Mouse (Mus musculus) intestine, postnatal 0 days (tissue): Measurements from ENCODE around the gene Mettl14. TPM values are rescaled to one million over a fixed set of nuclear protein-coding genes. Genes with fewer than 3 reads are reported as not detected.
A peak's percentile ranks its signal among the peaks of the same experiment; 100 is the strongest.
"Not testable (repeated sequence)": the region's sequence is repeated elsewhere in the genome, so short reads cannot be mapped to it uniquely, and the experiment has no call there.

Source experiments
- ATAC-seq: fragments of 200-750 bp; cut with Nextera tagmentation; 2 replicates; pipeline ENCODE4 v1.8.0; 2017; ENCODE audit warnings: mild to moderate bottlenecking, moderate TSS enrichment, moderate library complexity
- H3K27ac ChIP-seq: fragments of 300-500 bp; sonication (generic); 2 replicates; pipeline ENCODE4 v1.5.1; 2014; ENCODE audit warnings: mild to moderate bottlenecking, low read depth, low read length, moderate library complexity
- H3K27me3 ChIP-seq: fragments of 300-500 bp; sonication (generic); replicated peaks from 2 replicates; pipeline ENCODE4 v1.6.1; 2014; ENCODE audit warnings: low read length, mixed read lengths; ENCODE audit not compliant: control insufficient read depth, insufficient read depth
- H3K36me3 ChIP-seq: fragments of 300-500 bp; sonication (generic); 2 replicates; pipeline ENCODE4 v1.6.1; 2014; ENCODE audit warnings: mild to moderate bottlenecking, moderate library complexity; ENCODE audit not compliant: control insufficient read depth, insufficient read depth
- H3K4me1 ChIP-seq: fragments of 300-500 bp; sonication (generic); replicated peaks from 2 replicates; pipeline ENCODE4 v1.6.1; 2014; ENCODE audit warnings: antibody characterized with exemption, low read length, mixed read lengths; ENCODE audit not compliant: control insufficient read depth, insufficient read depth
- H3K4me2 ChIP-seq: fragments of 300-500 bp; sonication (generic); replicated peaks from 2 replicates; pipeline ENCODE4 v1.6.1; 2014; ENCODE audit warnings: low read depth, mild to moderate bottlenecking, moderate library complexity
- H3K4me3 ChIP-seq: fragments of 300-500 bp; sonication (generic); 2 replicates; pipeline ENCODE4 v1.5.1; 2014; ENCODE audit warnings: low read depth, low read length
- H3K9ac ChIP-seq: fragments of 300-500 bp; sonication (generic); 2 replicates; pipeline ENCODE4 v1.6.1; 2014; ENCODE audit warnings: mild to moderate bottlenecking, low read depth, low read length
- H3K9me3 ChIP-seq: fragments of 300-500 bp; sonication (generic); 2 replicates; pipeline ENCODE4 v1.6.1; 2016; ENCODE audit warnings: mixed run types; ENCODE audit not compliant: control insufficient read depth
- CTCF ChIP-seq: sonication (generic); IDR thresholded peaks from 2 replicates; pipeline ENCODE4 v1.5.1; 2016; ENCODE audit warnings: low read depth, mild to moderate bottlenecking, control low read depth, antibody characterized with exemption, moderate library complexity
- WGBS: fragments of 180-500 bp; shearing (Covaris S2); extraction: QIAGEN DNeasy Blood & Tissue Kit; methylation state at CpG from one replicate; pipeline ENCODE4 v1.1.7; 2014; 5-methylcytosine and 5-hydroxymethylcytosine counted together
- polyA plus RNA-seq: library from polyadenylated mRNA; unstranded; fragments of >200 nt; fragmentation: Nextera tagmentation; extraction: Ambion mirVana; gene quantifications from 2 replicates; pipeline ENCODE4 v1.2.1, GENCODE M21; 2015

Mettl14 gene
- polyA plus RNA-seq, 1 experiment from 2014 or later: 11.1 TPM

DNA sequence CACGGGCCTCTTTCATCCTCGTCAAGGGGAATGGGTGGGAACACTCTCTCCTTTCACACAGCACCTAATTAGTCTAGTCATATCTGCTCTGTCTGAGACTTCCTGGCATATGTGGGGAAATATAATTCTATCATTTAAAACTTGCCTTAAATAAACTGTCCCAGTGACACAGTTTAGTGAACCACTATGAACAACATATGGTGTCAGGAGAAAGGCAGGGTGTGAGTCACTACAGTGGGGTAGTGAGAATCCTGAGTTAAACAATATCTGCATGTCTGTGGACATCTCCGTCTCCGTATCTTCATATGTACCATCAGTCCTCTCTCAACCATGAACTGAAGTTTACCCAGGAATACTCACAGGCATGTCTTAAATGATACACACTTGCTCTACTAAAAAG is 5.3 kb upstream of the Mettl14 start:
- H3K36me3 ChIP-seq: no peaks in the 10 kb centered on the region
- H3K9me3 ChIP-seq: no peaks in the 10 kb centered on the region
- no peaks in the 10 kb centered on the region for H3K4me1 ChIP-seq
- no peak overlapping the region for H3K27ac ChIP-seq
- H3K9ac ChIP-seq: no peak overlapping the region
- 75% methylated on average over 4 of the region's 4 CpGs for WGBS
- ATAC-seq: no peak
- no peak overlapping the region for H3K4me2 ChIP-seq
- H3K4me3 ChIP-seq: no peak overlapping the region
- H3K27me3 ChIP-seq: no peaks in the 10 kb centered on the region
- no peak for TF ChIP-seq CTCF

DNA sequence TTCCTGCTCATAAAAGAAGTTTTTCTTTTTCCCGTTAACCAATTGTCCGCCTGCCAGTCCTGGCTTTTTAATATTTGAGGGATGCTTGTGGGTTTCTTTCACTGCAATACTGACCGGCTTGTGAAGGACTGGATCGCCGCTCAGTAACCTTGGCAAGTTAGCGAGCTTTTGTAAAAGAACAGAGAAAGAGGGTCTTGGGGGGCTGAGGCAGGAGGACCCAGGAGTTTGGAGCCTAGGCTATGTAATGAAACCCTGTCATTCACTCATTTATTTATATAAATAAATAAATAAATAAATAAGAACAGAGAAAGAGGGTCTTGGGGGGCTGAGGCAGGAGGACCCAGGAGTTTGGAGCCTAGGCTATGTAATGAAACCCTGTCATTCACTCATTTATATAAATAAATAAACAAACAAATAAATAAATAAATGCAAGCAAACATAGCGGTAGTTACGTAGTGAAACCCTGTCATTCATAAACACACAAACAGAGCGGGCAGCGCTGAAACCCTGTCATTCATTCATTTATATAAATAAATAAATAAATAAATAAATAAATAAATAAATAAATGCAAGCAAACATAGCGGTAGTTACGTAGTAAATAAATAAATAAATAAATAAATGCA is 361 bp upstream of the Mettl14 start:
- peak; percentile 41; the same call in 1 of the 2 replicates for ATAC-seq
- H3K27ac ChIP-seq, H3K9ac ChIP-seq, H3K36me3 ChIP-seq, H3K27me3 ChIP-seq, H3K4me1 ChIP-seq, H3K9me3 ChIP-seq: not testable (repeated sequence)
- 19% methylated on average over 12 of the region's 12 CpGs for WGBS
- Histone ChIP-seq H3K4me3 (peak overlapping the region; percentile 63), H3K4me2 (peak overlapping the region; percentile 65)

DNA sequence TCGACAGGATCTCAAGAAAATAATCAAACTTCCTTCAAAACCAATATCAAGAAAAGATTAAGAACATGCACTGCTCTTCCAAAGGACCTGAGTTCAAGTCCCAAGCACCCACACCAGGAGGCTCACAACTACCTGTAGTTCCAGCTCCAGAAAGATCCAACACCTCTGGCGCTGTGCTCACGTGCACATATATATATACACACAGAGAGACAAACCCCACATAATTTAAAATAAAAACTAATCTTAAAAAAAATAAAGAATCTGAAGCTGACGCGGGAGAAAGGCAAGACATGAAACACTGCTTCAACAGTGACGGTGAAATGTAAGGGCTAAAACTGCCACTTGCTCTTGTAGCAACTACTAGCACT is 806 bp downstream of the Mettl14 start:
- 0 out of 2 replicates have a peak, but pooled peaks have one; percentile 1 for ATAC-seq
- peak overlapping the region; percentile 85 for H3K27ac ChIP-seq
- 7% methylated on average over 6 of the region's 6 CpGs for WGBS
- TF ChIP-seq CTCF: no peak
- H3K9me3 ChIP-seq: no peaks in the 10 kb centered on the region
- peak overlapping the region; percentile 66 for H3K9ac ChIP-seq
- H3K4me1 ChIP-seq: 0 out of 2 replicates have a peak, but pooled peaks cover 3% of the 10 kb centered on the region
- H3K36me3 ChIP-seq: peaks cover 16% of the 10 kb centered on the region
- H3K4me2 ChIP-seq: peak overlapping the region; percentile 78
- H3K4me3 ChIP-seq: peak overlapping the region; percentile 63
- no peaks in the 10 kb centered on the region for H3K27me3 ChIP-seq

DNA sequence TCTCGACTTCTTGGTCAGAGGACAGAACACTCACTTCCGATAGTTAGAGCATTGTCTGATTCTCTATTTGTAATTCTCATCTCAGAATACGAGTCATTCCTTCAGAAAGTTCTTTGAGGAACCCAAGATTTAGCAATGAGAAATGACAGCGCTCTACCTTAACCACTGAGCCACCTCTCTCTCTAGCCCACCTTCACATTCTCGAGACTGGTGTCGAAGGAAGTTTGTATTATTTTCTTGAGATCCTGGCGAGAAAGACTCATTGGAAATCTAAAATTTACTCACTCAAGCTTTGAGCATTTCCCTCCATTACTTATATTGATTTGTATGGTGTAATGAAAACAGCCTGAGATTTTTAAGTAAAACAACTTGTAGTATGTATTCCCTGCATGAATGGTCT is 1.5 kb downstream of the Mettl14 start:
- no peaks in the 10 kb centered on the region for H3K9me3 ChIP-seq
- peaks cover 16% of the 10 kb centered on the region for H3K36me3 ChIP-seq
- 88% methylated on average over 7 of the region's 7 CpGs for WGBS
- H3K4me2 ChIP-seq: peak overlapping the region; percentile 78; the same call in 1 of the 2 replicates
- no peak overlapping the region for H3K4me3 ChIP-seq
- no peak overlapping the region for H3K9ac ChIP-seq
- H3K27ac ChIP-seq: no peak overlapping the region
- H3K27me3 ChIP-seq: no peaks in the 10 kb centered on the region
- no peak for TF ChIP-seq CTCF
- 0 out of 2 replicates have a peak, but pooled peaks cover 3% of the 10 kb centered on the region for H3K4me1 ChIP-seq
- ATAC-seq: no peak

DNA sequence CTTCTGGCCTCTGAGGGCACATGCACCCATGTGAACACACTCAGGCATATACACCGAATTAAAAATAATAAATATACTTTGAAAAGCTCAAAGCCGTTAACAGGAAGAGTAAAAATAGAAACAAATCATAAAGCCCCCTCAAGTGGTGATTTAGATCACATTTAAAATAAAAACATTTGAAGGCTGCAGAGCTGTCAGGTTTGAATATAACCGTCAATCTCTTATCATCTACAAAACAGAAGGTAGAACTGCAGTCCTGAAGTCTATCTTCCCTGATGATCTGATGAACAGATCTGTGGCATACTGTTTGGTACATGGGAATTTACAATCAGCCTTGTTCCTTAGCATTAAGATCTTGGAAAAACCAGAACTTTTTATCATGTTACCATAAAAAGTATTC is 9.3 kb downstream of the Mettl14 start:
- Histone ChIP-seq H3K27me3 (no peaks in the 10 kb centered on the region), H3K4me2 (no peak overlapping the region), H3K27ac (no peak overlapping the region), H3K4me1 (no peaks in the 10 kb centered on the region), H3K36me3 (peaks cover 33% of the 10 kb centered on the region), H3K9me3 (no peaks in the 10 kb centered on the region), H3K4me3 (no peak overlapping the region), H3K9ac (no peak overlapping the region)
- ATAC-seq: no peak
- WGBS: 92% methylated on average over 3 of the region's 3 CpGs
- no peak for TF ChIP-seq CTCF

DNA sequence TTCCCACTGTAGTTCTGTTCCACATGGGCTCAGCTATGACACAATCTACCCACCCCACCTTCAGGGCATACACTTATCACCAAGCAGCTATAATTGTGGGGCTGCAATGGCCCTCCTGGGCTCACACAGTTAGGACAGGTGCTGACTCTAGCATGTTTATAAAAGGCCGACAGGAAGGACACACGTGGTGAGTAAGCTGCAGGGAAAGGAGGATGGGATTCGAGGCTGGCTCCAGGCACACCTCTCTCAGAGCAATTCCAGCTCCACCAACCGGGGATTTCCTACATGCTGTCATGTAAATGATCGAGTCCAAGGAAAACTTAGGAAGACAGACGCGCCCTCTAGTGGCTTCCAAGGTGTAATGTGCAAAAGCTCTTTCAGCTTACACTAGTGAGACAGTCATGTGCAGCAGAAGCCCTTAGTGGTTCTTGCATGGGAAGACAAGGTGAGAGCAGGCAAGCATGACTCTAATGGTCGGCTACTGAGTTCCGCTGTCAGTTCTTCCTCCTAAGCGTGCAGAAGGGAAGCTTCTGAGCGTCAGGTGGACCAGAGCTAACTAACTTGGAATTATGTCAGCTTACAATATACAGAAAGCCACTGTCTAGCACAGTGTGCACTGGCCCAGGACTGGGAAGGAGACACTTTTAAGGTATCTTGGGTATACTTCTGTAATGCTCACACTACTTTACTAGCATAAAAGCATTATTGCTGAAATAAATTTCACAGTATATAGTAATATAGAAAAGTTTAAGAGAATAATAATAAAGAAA is 14.0 kb downstream of the Mettl14 start:
- H3K36me3 ChIP-seq: peaks cover 46% of the 10 kb centered on the region
- H3K4me3 ChIP-seq: no peak overlapping the region
- no peak overlapping the region for H3K4me2 ChIP-seq
- H3K4me1 ChIP-seq: no peaks in the 10 kb centered on the region
- H3K9ac ChIP-seq: no peak overlapping the region
- 27% methylated on average over 11 of the region's 11 CpGs for WGBS
- peak; percentile 78 for ATAC-seq
- no peaks in the 10 kb centered on the region for H3K9me3 ChIP-seq
- no peak overlapping the region for H3K27ac ChIP-seq
- H3K27me3 ChIP-seq: no peaks in the 10 kb centered on the region
- TF ChIP-seq CTCF: peak; percentile 91
